Mouse (Mus musculus) C2C12 (cell line): ENCODE results near the gene Aff3.

ENCODE experiments used
- CTCF ChIP-seq: IDR thresholded peaks from one replicate; pipeline ENCODE4 v1.5.1; 2011; ENCODE audit not compliant: control insufficient read depth, insufficient read depth, insufficient read length
- MAX ChIP-seq: IDR thresholded peaks from one replicate; pipeline ENCODE4 v1.6.1; 2011; ENCODE audit warnings: mild to moderate bottlenecking, control low read depth
- MYOD1 ChIP-seq: IDR thresholded peaks from one replicate; pipeline ENCODE4 v1.6.1; 2011; ENCODE audit warnings: low read depth; ENCODE audit not compliant: control insufficient read depth, insufficient read length

DNA sequence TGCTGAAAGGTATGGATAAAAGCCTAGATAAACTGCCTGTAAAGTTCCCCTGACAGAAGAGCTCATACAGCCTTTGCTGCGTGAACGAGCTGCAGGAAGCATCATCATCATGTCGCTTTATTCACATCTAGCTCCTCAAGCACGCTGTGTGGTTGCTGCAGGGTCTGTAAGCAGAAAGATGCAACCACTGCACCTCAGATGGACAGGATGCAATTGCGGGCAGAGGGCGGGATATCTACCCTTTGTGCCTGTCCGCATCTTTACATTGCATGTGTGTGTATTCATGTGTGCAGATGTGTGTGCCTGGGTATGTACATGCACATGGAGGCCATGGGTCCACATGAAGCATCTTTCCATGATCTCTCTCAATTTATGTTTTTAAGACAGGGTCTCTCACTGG is 373.9 kb downstream of the Aff3 start:
- TF ChIP-seq CTCF (no peak), MAX (no peak), MYOD1 (no peak)
